Mouse (Mus musculus) frontal cortex, postnatal 36 days (tissue): Measurements from ENCODE around the gene Pemt.

Source experiments
- DNase-seq, 2 experiments: peaks; one replicate each; pipeline ENCODE4 v3.0.0; 2022; ENCODE audit warnings: low spot score in 2 of 2

Pemt gene

DNA sequence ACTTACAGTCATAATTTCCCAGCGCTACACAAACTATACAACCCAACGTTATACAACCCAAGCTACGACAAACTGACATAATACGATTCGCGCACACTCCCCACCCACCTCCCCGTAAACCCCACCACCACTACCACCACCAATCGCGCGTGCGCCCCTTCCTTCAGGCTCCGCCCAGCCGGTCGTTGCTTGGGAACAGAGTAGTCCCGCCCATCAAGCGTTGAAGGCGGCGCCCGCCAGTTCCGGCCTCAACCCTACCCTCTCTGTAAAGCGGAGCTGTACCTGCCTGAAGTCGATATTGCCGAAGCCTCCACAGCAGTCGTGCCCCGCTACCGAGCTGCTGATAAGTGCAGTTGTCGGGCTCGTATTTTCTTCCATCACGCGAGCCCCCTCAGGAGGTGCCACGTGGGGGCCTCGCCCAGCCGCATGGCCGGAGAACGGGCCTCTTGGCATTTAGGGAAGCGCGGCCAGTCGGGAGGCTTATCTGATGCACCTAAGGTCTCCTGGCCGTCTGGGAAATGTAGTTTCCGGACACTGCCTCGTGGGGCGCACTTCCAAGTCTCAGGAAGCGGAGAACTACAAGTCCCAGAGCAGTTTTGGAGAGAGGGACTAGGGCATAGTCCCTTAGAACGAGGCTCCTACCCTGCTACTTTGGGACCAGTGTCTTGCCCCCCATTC lies at the start of gene Pemt:
Pemt (minus strand) TSS at position 432 of the 678 bp plus-strand sequence.
- DNase-seq, result peak; percentile 95 to 98

DNA sequence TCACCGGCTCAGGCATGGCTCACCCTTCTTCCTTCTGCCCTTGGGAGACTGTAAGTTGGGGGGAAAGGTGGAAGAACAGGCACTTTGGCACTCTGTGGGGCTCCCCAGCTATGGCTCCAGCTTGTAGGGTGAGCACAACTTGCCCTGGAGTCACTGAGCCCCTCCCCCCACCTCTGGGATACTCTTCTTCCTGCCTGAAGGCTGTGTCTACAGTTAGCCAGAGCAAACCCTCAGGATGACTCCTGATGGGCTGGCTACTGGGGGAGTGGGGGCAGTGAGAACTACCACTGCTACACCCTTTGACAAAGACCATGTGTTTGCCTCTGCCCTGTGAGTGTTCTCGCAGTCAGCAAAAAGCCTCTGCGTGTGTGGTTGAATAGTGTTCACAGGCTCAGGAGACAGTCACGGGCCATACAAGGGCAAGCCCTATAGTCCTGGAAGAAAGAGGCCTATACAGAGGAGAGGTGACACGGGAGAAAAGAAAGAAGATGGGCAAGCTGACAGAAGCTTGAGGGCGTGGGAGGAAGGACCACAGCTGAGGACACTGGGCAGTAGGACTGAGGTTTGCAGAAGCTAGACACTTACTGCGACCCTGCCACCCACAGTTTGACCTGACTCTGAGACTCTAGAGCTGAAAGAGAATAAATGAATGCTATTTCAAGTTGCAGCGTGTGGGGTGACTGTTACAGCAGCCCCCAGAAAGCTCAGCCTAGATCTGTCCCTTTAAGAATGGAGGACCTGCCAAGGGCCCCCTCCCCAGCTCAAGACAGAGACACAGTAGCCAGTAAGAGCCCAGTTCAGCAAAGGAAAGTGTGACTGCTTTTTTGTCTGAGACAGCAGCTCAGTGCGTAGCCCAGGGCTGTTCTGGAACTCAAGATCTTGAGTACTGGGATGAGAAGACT lies 48.9 kb upstream of the Pemt start:
- no peak for DNase-seq

DNA sequence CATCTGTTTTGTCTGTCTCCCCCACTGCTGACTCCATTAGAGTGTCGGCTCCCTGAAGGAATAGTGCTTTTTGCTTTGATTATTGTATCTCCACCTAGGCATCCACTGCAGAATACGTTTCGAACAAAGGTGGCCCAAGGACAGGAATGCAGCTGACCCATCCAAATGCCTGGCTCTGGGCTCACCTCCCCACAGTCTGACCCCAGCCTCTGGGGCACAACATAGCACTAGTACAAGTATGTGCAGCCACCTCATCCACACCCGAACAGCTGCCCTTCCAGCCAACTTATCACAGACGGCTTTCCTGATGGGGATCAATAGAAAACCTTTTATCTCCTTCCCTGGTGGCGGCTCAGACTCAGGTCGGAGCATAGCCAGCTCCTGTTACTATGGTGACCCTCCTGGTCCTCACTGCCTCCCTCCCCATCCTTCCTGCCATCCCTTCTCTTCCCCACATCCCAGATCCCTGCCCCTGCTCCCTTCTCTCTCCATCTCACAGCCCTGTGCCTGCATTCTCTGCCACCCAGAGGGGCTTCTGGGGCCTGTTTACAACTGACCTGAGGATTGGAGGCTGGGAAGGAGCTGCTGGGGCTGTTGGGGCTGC lies 47.8 kb upstream of the Pemt start:
- no peak for DNase-seq

DNA sequence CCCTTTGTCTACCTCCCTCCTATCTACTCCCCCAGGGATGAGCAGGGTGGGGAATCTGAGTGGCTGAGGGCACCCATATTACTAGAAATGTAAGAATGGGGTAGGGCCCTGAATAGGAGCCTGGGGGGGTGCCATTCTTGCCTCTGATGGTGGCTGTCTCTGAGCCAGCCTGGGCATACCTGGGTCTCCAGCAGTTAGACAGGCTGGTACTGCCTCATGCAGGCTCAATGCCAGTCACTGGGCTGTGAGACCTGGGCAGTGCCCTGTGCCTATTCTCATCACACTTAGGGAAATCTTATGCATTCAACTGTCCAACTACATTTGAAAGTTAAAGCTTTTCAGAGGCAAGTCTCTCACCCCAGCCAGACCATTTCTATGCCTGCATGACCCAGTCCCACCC lies 46.9 kb upstream of the Pemt start:
- DNase-seq, result no peak

GRCm38 (mm10) chr11:60091422-60091761 lies 45.1 kb upstream of the Pemt start:
- DNase-seq, result no peak

DNA sequence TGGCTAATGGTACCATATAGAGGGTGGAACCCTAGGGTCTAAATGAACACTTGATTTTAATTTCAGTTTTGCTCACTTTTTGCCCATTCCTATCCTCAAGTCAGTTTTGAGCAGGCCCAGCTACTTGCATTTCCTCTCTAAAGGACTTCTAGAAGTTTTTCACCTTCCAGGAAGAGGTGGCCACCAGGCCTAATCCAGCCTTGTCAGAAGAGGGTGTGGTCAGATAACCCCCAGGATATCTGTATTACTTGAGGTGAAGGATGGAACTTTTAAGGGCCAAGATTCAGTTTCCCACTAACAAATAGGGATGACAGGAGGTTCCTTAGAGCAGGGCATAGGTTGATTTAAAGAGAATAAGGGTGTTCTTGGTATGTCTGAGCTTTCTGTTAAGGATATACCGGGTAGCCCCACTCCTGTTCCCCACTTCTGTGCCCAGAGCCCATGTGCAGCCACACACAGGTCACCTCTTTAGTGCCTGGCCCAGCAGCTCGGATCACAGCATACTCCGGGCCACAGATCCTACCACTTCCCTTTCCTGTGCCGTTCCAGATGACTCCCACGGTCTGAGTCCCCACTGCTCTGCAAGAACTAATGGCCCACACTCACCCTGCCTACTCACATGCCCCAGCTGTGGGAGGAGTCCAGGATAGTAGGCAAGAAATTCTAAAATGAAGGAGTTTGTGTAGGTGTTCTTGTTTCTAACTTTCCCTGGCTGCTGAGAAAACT lies 44.6 kb upstream of the Pemt start:
- no peak for DNase-seq

GRCm38 (mm10) chr11:60088947-60089346 lies 42.7 kb upstream of the Pemt start:
- DNase-seq, result peak in 1 of 2 experiments; percentile 49

DNA sequence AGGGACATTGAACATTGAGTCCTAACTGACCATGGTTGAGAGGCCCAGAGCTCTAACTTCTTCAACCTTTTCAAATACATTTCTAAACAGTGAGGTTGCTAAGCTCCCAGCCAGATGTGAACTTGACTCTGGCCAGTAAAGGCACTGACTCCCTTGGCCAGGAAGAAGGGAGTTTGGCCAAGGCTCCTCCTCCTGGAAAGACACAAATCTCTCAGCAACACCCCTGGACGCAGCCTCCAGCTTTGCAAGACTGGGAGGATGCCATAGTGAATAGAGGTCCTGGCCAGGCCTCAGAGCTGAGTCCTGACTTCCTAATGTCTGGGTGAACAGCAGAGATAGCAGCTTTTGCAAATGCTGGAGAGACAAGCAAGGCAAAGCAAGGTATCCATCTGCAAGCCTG lies 40.4 kb upstream of the Pemt start:
- no peak for DNase-seq

- DNase-seq, result no peak
Observed at GRCm38 (mm10) chr11:60084589-60084988, 38.3 kb upstream of the Pemt start.

GRCm38 (mm10) chr11:60076790-60077189 lies 30.5 kb upstream of the Pemt start:
- peak; percentile 56 to 82 for DNase-seq

DNA sequence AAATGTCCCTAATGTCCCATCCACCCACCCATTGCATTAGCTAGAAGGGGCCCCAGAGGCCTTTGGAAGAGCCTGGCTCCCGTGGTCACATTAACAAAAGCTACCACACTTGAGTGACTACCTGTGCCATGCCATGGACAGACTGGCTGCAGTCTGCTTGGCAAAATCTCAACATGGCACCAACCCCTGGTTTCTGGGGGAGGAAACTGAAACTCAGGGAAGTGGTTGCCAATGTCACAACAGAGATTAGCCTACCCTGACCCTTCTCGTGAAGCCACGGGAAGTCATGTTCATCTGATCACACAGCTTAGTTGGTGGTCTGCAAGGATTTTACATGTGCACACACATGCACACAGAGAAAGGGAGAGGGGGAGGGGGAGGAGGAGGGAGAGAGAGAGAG lies 29.9 kb upstream of the Pemt start:
- no peak for DNase-seq

- no peak for DNase-seq
Observed at GRCm38 (mm10) chr11:60073936-60074502, 27.7 kb upstream of the Pemt start.

DNA sequence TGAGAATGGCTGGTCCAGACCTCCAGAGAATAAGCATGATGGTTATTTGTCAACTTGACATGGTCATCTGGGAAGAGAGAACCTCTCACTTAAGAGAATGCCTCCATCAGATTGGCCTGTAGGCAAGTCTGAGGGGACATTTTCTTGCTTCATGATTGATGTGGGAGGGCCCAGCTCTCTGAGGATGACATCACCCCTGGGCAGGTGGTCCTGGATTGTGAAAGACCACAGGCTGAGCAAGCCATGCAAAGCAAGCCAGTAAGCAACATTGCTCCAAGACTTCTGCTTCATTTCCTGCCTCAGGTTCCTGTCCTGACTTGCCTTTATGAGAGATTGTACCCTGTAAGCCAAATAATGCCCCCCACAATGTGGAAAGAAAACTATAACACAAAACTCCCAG lies 26.8 kb upstream of the Pemt start:
- DNase-seq, result no peak

DNA sequence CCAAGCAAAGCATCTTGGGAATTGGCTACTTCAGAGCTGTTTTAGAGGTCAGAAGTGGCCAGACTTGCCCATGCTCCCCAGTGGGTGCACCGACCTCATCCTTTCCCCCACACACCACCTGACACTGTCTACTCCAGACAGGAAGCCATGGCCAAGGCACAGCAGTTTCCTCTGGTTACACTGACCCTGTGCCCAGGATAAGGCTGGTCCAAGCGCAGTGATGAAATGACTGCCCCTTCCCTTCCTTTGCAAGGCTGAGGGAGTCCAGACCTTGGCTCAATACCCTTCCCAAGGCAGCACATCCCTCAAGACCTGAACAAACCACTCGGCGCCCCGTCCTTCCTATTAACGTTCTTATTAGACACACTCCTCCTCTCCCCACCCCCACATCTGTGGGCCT lies 24.9 kb upstream of the Pemt start:
- no peak for DNase-seq

GRCm38 (mm10) chr11:60070599-60070998 lies 24.3 kb upstream of the Pemt start:
- no peak for DNase-seq

- DNase-seq, result no peak
Observed at GRCm38 (mm10) chr11:60068631-60069030, 22.3 kb upstream of the Pemt start.

DNA sequence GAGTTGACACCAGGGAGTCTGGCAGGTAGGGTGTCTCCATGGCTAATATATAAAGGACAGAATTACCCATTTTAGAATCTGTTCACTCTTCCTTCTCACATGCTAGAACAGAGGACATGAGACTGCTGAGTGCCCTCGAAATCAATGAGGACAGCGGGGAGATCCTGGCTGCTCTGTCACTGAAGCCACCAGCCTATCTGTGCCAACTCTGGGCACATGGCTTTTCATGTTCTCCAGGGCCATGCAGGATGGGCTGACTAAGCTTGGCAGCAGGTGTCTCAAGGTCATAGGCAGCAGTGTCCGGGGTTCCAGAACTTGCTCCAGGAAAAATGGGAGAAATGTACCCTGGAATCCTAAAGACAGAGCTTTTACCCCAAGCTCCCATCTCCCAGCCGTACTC lies 21.4 kb upstream of the Pemt start:
- no peak for DNase-seq

DNA sequence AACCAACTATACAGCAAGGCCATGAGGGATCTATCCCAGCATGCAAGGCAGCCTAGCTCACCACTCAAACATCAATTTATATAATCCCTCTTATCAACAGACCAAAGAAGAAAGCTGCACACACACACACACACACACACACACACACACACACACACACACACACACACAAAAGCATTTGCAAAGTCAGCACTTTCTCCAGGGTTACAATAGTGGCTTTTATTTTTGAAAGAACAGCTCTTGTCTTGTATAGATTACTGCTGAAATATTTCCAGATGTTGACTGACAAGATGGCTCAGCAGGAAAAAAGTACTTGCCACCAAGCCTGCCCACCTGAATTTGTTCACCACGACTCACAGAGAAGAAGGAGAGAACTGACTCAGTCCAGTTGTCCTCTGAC lies 19.0 kb upstream of the Pemt start:
- no peak for DNase-seq

DNA sequence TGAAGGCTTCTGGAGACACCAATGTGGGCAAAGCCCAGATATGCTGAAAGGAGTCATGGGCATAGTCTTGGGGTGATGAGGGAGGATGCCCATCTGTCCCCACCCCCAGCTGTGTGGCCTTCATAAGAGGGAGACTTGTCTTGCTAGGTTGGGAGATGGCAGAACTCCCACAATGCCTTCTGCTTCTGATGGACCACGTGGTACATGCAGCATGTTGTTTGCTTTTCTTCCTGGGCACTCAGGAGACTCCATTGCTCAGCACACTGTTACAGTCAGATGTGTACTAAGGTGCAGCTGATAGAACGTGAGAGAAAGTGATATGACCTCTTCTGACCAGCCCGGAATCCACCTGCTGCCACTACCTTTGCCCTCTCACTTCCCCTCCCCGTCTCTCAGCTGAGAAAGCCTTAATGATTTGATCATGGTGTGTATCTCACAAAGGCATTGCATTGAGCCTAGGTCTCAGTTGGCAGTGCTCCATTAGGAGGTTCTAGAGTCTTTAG lies 15.3 kb upstream of the Pemt start:
- DNase-seq, result no peak

- no peak for DNase-seq
Observed at GRCm38 (mm10) chr11:60060026-60060425, 13.7 kb upstream of the Pemt start.

GRCm38 (mm10) chr11:60058441-60058840 lies 12.2 kb upstream of the Pemt start:
- DNase-seq, result no peak

DNA sequence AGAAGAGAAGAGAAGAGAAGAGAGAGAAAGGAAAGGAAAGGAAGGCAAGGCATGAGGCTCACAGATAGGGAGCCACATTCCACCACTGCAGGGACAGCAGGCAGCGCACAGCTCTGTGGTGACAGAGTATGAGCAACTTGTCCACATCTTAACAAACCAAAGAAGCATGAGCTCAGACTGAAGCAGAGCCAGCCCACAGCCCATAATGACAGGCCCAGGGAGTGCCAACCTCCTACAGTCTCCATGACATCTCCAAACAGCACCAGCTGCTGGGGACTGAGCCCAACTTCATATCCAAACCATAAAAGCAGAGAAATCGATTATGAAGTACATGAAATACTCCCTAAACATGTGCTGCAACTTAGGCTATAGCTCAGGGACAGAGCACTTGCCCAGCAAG lies 11.7 kb upstream of the Pemt start:
- DNase-seq, result peak; percentile 24 to 59
